Mouse (Mus musculus) bone marrow, adult 2 months (tissue): Measurements from ENCODE around the gene Dock8.

Experiments
- CTCF ChIP-seq: fragments of 200-500 bp; IDR thresholded peaks from 2 replicates; pipeline ENCODE4 v1.5.1; 2011; ENCODE audit warnings: low read length, control low read depth; ENCODE audit not compliant: control insufficient read depth, insufficient read depth
- POLR2A ChIP-seq: fragments of 200-500 bp; IDR thresholded peaks from 2 replicates; pipeline ENCODE4 v1.6.1; 2011; ENCODE audit warnings: low read depth, mild to moderate bottlenecking, control low read depth, low read length, borderline replicate concordance; ENCODE audit not compliant: control insufficient read depth

GRCm38 (mm10) chr19:25111591-25112233 lies 112.4 kb downstream of the Dock8 start:
- TF ChIP-seq CTCF, result no peak
- TF ChIP-seq POLR2A, result no peak
